Mouse (Mus musculus) stomach, postnatal 0 days (tissue): Measurements from ENCODE around the gene Trp63.

Experiments
- CTCF ChIP-seq: IDR thresholded peaks from 2 replicates; pipeline ENCODE4 v1.5.1; 2016; ENCODE audit warnings: antibody characterized with exemption, low read depth, mild to moderate bottlenecking, moderate library complexity
- EP300 ChIP-seq: optimal IDR thresholded peaks from 2 replicates; pipeline ENCODE3; 2016; ENCODE audit warnings: antibody characterized with exemption

DNA sequence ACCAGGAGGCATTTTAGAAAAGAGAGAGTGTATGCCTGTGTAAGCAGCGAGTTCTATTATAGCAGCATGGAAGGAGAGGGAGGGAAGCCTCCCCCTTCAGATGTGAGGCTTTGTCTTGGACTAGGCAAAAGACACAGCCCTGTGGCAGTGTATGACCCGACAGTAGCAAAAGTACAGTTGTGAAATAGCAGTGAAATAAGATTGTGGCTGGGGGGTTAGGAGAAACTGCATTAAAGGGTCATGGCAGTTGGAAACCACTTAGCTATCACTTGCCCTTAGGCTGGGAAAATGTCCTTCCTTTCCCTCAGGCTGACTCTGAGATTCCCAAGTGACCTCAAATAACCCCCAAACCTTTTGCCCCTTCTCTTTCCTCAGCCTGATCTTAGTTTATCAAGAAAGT is 164.9 kb downstream of the Trp63 start:
- no peak for TF ChIP-seq CTCF
- no peak for TF ChIP-seq EP300
